Mouse (Mus musculus): ENCODE measurements around the gene Urod.

DNA sequence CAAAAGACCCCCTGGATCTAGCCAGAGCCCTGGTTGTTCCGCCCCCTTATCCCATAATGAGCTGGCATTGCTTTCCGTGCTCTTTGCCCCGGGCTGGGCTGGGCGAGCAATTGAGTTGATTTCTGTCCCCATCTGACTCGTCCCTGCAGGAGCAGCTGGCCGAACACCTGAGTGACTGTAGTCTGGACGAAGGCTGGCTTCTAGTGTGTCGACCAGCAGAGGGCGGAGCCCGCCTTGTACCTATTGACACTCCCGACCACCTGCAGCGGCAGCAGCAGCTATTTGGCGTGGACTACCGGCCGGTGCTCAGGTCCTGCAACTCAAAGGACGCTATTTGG is 1.6 kb upstream of the Urod start:
- TF ChIP-seq CTCF (IDR thresholded peaks at IDR 0.05) = peak; percentile 61
- TF ChIP-seq EP300 (IDR thresholded peaks at IDR 0.05) = no peak

Data from lung, postnatal 0 days (tissue).